Mouse (Mus musculus): ENCODE data around the gene Gm7247. TPM values are rescaled to one million over a fixed set of nuclear protein-coding genes. Genes with fewer than 3 reads are reported as not detected.

Gm7247 gene
- polyA plus RNA-seq (2012; rRNA removed) = not detected in 2 replicates

DNA sequence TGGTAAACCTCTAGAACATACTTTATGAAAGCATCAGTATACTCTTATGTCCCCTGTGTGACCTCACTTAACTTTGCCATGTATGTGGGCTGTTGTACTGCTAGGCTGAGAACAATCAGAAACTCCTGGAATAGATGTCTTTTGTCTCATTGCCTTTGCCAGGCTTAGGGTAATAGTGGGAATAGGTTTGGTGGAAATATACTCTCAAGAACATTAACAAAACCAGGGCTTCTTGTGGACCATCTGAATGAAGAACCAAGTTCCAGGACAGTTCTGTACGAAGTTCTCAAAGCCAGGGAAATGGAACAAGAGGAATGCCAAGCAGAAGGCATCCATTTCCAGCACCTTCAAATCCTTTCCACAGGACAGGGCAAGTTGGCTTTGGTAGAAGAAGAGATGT is at the start of gene Gm7247:
Gene Gm7247, plus strand, starts transcription at position 301 of the 400 bp plus-strand sequence.
- Histone ChIP-seq H3K36me3 (ENCODE audit: control insufficient read depth, insufficient read depth, low read length) (no peaks in the 10 kb centered on the region), H3K27me3 (ENCODE audit: control insufficient read depth, insufficient read depth, low read length) (peaks cover 3% of the 10 kb centered on the region), H3K4me1 (ENCODE audit: control insufficient read depth, insufficient read depth, insufficient read length) (no peaks in the 10 kb centered on the region), H3K4me3 (ENCODE audit: extremely low read depth, insufficient read depth, insufficient read length) (no peak within 1 kb of the TSS), H3K27ac (ENCODE audit: insufficient read depth, low read length) (no peak within 1 kb of the TSS)
- no peak for TF ChIP-seq CTCF (IDR thresholded peaks at IDR 0.05; ENCODE audit: extremely low read depth, insufficient read depth, insufficient read length, insufficient replicate concordance)
- no peak for TF ChIP-seq POLR2A (IDR thresholded peaks at IDR 0.05; ENCODE audit: low read depth, low read length)
- DNase-seq (ENCODE audit: low read depth in 1 of 2, low spot score in 2 of 2) = no peak
- WGBS = 90% methylated on average over 1 of the region's 1 CpGs

DNA sequence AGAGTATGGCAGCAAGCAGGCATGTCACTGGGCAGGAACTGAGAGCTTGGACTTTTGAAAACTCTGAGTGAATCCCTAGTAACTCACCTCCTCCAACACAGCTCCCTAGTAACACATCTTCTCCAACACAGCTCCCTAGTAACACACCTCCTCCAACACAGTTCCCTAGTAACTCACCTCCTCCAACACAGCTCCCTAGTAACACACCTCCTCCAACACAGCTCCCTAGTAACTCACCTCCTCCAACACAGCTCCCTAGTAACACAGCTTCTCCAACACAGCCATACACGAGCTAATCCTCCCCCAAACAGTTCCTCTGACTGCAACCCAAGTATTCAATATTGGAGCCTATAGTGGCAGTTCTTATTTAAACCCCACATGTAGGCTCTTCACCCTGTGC is 37.6 kb upstream of the Gm7247 start:
- H3K36me3 ChIP-seq (ENCODE audit: control insufficient read depth, insufficient read depth, low read length) = no peaks in the 10 kb centered on the region
- no peaks in the 10 kb centered on the region for H3K4me1 ChIP-seq (ENCODE audit: control insufficient read depth, insufficient read depth, insufficient read length)
- no peaks in the 10 kb centered on the region for H3K27me3 ChIP-seq (ENCODE audit: control insufficient read depth, insufficient read depth, low read length)
- 50% methylated on average over 1 of the region's 1 CpGs for WGBS
- no peak for TF ChIP-seq POLR2A (IDR thresholded peaks at IDR 0.05; ENCODE audit: low read depth, low read length)
- no peak for TF ChIP-seq CTCF (IDR thresholded peaks at IDR 0.05; ENCODE audit: extremely low read depth, insufficient read depth, insufficient read length, insufficient replicate concordance)
- H3K27ac ChIP-seq (ENCODE audit: insufficient read depth, low read length) = no peak overlapping the region
- no peak for DNase-seq (ENCODE audit: low read depth in 1 of 2, low spot score in 2 of 2)
- no peak overlapping the region for H3K4me3 ChIP-seq (ENCODE audit: extremely low read depth, insufficient read depth, insufficient read length)

DNA sequence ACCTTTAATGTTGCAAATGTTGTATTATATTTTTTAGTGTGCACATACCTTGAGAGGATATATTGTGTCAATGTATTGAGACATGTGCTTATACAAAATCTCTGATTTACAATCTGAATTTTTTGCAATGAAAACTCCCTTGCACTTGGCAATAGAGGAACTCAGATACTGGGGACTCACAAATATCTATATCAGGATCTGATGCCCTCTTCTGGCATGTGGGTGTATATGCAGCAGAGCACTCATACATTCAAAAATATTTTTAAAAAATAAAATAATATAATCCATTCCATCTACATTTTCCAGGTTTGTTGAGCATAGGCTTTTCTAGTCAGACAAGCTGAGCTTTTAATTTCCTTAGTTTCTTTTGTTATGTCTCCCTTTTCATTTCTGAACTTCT is 15.5 kb upstream of the Gm7247 start:
- no peak overlapping the region for H3K27ac ChIP-seq (ENCODE audit: insufficient read depth, low read length)
- no peaks in the 10 kb centered on the region for H3K27me3 ChIP-seq (ENCODE audit: control insufficient read depth, insufficient read depth, low read length)
- H3K4me1 ChIP-seq (ENCODE audit: control insufficient read depth, insufficient read depth, insufficient read length) = no peaks in the 10 kb centered on the region
- no peak for TF ChIP-seq POLR2A (IDR thresholded peaks at IDR 0.05; ENCODE audit: low read depth, low read length)
- H3K36me3 ChIP-seq (ENCODE audit: control insufficient read depth, insufficient read depth, low read length) = no peaks in the 10 kb centered on the region
- no peak overlapping the region for H3K4me3 ChIP-seq (ENCODE audit: extremely low read depth, insufficient read depth, insufficient read length)
- no peak for DNase-seq (ENCODE audit: low read depth in 1 of 2, low spot score in 2 of 2)

DNA sequence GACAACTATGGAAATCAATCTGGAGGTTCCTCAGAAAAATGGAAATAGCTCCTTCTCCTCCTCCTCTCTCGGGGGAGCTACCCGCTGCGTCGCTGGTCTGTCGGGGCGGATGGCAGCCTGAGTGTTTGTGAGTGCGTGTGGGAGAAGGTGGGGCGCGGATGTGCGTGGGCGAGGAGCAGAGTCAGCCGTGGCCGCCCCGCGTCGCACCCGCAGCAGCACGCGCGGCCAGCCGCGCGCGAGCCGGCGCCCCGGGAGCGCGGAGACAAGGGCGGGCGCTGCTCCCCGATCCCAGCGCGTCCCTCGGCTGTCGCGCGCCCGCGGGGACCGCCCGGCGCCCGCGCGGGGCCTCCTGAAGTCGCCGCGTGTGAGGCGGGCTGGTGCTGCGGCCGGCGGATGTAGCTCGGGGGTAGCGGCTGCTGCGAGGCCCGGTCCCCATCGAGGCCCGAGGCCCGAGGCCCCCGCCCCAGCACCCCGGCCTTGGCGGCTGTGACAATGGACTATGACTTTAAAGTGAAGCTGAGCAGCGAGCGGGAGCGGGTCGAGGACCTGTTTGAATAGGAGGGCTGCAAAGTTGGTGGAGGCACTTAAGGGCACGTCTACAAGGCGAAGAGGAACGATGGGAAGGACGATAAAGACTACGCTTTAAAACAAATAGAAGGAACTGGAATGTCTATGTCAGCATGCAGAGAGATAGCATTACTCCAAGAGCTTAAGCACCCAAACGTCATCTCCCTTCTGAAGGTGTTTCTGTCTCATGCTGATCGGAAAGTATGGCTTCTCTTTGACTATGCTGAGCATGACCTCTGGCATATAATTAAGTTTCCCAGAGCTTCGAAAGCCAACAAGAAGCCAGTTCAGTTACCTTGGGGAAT is 3.2 kb upstream of the Gm7247 start:
- H3K4me3 ChIP-seq (ENCODE audit: extremely low read depth, insufficient read depth, insufficient read length) = no peak overlapping the region
- no peak for TF ChIP-seq CTCF (IDR thresholded peaks at IDR 0.05; ENCODE audit: extremely low read depth, insufficient read depth, insufficient read length, insufficient replicate concordance)
- no peak for TF ChIP-seq POLR2A (IDR thresholded peaks at IDR 0.05; ENCODE audit: low read depth, low read length)

DNA sequence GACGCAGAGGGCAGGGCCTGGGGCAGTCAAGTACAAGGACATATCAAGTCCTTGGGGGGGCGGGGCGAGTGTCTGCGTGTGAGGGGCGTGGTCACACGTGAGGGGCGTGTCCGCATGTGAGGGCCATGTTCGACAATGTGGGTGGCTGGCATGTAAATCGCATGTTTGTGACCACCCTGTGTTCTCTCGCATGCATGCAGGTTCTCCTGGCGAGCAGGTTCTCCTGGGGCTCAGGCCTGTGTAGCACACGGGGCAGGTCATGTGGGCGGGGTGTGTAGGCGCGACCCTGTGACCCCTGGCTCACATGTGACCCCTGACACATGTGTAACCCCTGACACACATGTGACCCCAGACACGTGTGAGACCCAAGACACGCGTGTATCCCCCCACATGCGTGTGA is 21.2 kb downstream of the Gm7247 start:
- no peak for DNase-seq (ENCODE audit: low read depth in 1 of 2, low spot score in 2 of 2)
- no peaks in the 10 kb centered on the region for H3K4me1 ChIP-seq (ENCODE audit: control insufficient read depth, insufficient read depth, insufficient read length)
- no peak overlapping the region for H3K4me3 ChIP-seq (ENCODE audit: extremely low read depth, insufficient read depth, insufficient read length)
- TF ChIP-seq CTCF (IDR thresholded peaks at IDR 0.05; ENCODE audit: extremely low read depth, insufficient read depth, insufficient read length, insufficient replicate concordance) = no peak
- TF ChIP-seq POLR2A (IDR thresholded peaks at IDR 0.05; ENCODE audit: low read depth, low read length) = no peak
- H3K36me3 ChIP-seq (ENCODE audit: control insufficient read depth, insufficient read depth, low read length) = no peaks in the 10 kb centered on the region
- H3K27ac ChIP-seq (ENCODE audit: insufficient read depth, low read length) = no peak overlapping the region
- WGBS = 94% methylated on average over 20 of the region's 20 CpGs
- H3K27me3 ChIP-seq (ENCODE audit: control insufficient read depth, insufficient read depth, low read length) = no peaks in the 10 kb centered on the region

More for the DNA sequence above, 3.2 kb upstream of the Gm7247 start:
- no peak overlapping the region for H3K27ac ChIP-seq (ENCODE audit: insufficient read depth, low read length)
- 5% methylated on average over 75 of the region's 75 CpGs for WGBS
- no peak for DNase-seq (ENCODE audit: low read depth in 1 of 2, low spot score in 2 of 2)
- no peaks in the 10 kb centered on the region for H3K36me3 ChIP-seq (ENCODE audit: control insufficient read depth, insufficient read depth, low read length)
- no peaks in the 10 kb centered on the region for H3K4me1 ChIP-seq (ENCODE audit: control insufficient read depth, insufficient read depth, insufficient read length)
- H3K27me3 ChIP-seq (ENCODE audit: control insufficient read depth, insufficient read depth, low read length) = peaks cover 3% of the 10 kb centered on the region

DNA sequence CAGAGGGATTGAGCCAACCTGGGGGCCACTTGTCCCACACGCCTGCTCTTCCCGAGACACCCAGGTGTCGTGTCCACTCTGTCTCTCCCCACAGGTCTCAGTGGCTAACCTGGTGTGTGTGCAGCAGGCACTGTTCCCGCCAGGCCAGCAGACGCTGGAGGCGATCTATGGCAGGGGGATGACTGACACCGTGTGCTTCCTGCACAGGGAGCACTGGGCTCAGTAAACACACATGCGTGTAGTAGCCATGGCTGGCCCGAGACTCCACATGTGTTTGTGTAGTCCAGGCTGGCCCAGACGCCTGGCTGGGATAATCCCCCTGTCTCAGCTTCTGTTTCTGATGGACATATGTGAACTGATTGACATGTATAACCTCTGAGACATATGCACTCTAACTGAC is 22.8 kb downstream of the Gm7247 start:
- no peaks in the 10 kb centered on the region for H3K36me3 ChIP-seq (ENCODE audit: control insufficient read depth, insufficient read depth, low read length)
- no peak overlapping the region for H3K4me3 ChIP-seq (ENCODE audit: extremely low read depth, insufficient read depth, insufficient read length)
- WGBS = 94% methylated on average over 10 of the region's 10 CpGs
- no peak for TF ChIP-seq POLR2A (IDR thresholded peaks at IDR 0.05; ENCODE audit: low read depth, low read length)
- TF ChIP-seq CTCF (IDR thresholded peaks at IDR 0.05; ENCODE audit: extremely low read depth, insufficient read depth, insufficient read length, insufficient replicate concordance) = no peak
- no peak overlapping the region for H3K27ac ChIP-seq (ENCODE audit: insufficient read depth, low read length)
- no peaks in the 10 kb centered on the region for H3K27me3 ChIP-seq (ENCODE audit: control insufficient read depth, insufficient read depth, low read length)
- DNase-seq (ENCODE audit: low read depth in 1 of 2, low spot score in 2 of 2) = no peak
- no peaks in the 10 kb centered on the region for H3K4me1 ChIP-seq (ENCODE audit: control insufficient read depth, insufficient read depth, insufficient read length)

DNA sequence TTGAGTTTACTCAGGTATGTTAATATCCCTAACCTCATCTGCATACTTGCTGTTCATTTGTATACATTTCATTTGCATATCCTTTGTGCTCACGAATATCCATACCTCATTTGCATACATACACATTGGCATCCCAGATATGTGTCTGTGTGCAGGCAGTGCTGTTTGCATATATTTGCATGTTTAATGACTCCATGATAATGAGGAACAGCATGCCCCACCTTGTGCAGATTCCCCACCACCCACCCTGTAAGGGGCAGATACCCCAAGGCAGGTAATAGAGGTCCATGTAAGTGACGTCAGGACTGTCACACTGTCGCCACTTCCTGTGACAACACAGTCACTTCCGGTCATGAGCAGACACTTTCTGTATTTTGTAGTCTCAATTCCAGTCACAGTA is 24.2 kb downstream of the Gm7247 start:
- no peak for DNase-seq (ENCODE audit: low read depth in 1 of 2, low spot score in 2 of 2)
- Histone ChIP-seq H3K27me3 (ENCODE audit: control insufficient read depth, insufficient read depth, low read length) (no peaks in the 10 kb centered on the region), H3K27ac (ENCODE audit: insufficient read depth, low read length) (no peak overlapping the region), H3K36me3 (ENCODE audit: control insufficient read depth, insufficient read depth, low read length) (no peaks in the 10 kb centered on the region), H3K4me3 (ENCODE audit: extremely low read depth, insufficient read depth, insufficient read length) (no peak overlapping the region), H3K4me1 (ENCODE audit: control insufficient read depth, insufficient read depth, insufficient read length) (no peaks in the 10 kb centered on the region)
- TF ChIP-seq CTCF (IDR thresholded peaks at IDR 0.05; ENCODE audit: extremely low read depth, insufficient read depth, insufficient read length, insufficient replicate concordance) (no peak), POLR2A (IDR thresholded peaks at IDR 0.05; ENCODE audit: low read depth, low read length) (no peak)
- WGBS = 86% methylated on average over 4 of the region's 4 CpGs

Data from spleen, adult 2 months (tissue).